Mouse (Mus musculus) layer of hippocampus, adult 9-10 months (tissue): ENCODE measurements around the gene Mia.

Source experiments
- DNase-seq: peaks from one replicate; pipeline ENCODE4 v3.0.0; 2022; ENCODE audit warnings: low spot score

The Mia gene

GRCm38 (mm10) chr7:27184964-27185363 is 4.0 kb upstream of the Mia start:
- no peak for DNase-seq

- DNase-seq, result no peak
Observed at GRCm38 (mm10) chr7:27182498-27182897, 1.5 kb upstream of the Mia start.

- no peak for DNase-seq
Observed at GRCm38 (mm10) chr7:27180036-27180435, 921 bp downstream of the Mia start.

- DNase-seq, result no peak
Observed at GRCm38 (mm10) chr7:27179217-27179918, 1.6 kb downstream of the Mia start.

- DNase-seq, result peak; percentile 99
Observed at GRCm38 (mm10) chr7:27178324-27179216, 2.4 kb downstream of the Mia start, which contains the start of gene Rab4b. Rab4b (minus strand) TSS chr7:27178896.

- DNase-seq, result no peak
Observed at GRCm38 (mm10) chr7:27177942-27178323, 3.0 kb downstream of the Mia start.

GRCm38 (mm10) chr7:27174896-27175295 is 6.1 kb downstream of the Mia start:
- DNase-seq, result no peak

- DNase-seq, result no peak
Observed at GRCm38 (mm10) chr7:27174496-27174895, 6.5 kb downstream of the Mia start.

- DNase-seq, result no peak
Observed at GRCm38 (mm10) chr7:27170981-27171380, 10.0 kb downstream of the Mia start.

- no peak for DNase-seq
Observed at GRCm38 (mm10) chr7:27168371-27168770, 12.6 kb downstream of the Mia start.

GRCm38 (mm10) chr7:27167475-27168094 is 13.4 kb downstream of the Mia start:
- DNase-seq, result no peak

GRCm38 (mm10) chr7:27166614-27167474 is 14.1 kb downstream of the Mia start, which contains the start of gene Egln2:
Egln2 (minus strand) TSS chr7:27166802.
- peak; percentile 84 for DNase-seq

- no peak for DNase-seq
Observed at GRCm38 (mm10) chr7:27166229-27166613, 14.7 kb downstream of the Mia start.

- no peak for DNase-seq
Observed at GRCm38 (mm10) chr7:27165696-27166095, 15.3 kb downstream of the Mia start.

GRCm38 (mm10) chr7:27165007-27165655 is 15.8 kb downstream of the Mia start:
- DNase-seq, result no peak

- no peak for DNase-seq
Observed at GRCm38 (mm10) chr7:27164112-27164947, 16.6 kb downstream of the Mia start.

GRCm38 (mm10) chr7:27163450-27163805 is 17.5 kb downstream of the Mia start:
- no peak for DNase-seq

- DNase-seq, result no peak
Observed at GRCm38 (mm10) chr7:27162780-27163449, 18.0 kb downstream of the Mia start.

GRCm38 (mm10) chr7:27161744-27162143 is 19.2 kb downstream of the Mia start:
- no peak for DNase-seq

- no peak for DNase-seq
Observed at GRCm38 (mm10) chr7:27160921-27161320, 20.0 kb downstream of the Mia start.
